Mouse (Mus musculus) CH12.LX (cell line): ENCODE data around the gene Map2k6. TPM values are rescaled to one million over a fixed set of nuclear protein-coding genes. Genes with fewer than 3 reads are reported as not detected.

Source experiments
- DNase-seq: peaks from one replicate; pipeline ENCODE4 v3.0.0-alpha.2; 2013; ENCODE audit errors: extremely low read depth
- H3K27ac ChIP-seq: 2 replicates; pipeline ENCODE4 v1.5.1; 2012; ENCODE audit warnings: low read depth, mild to moderate bottlenecking, control low read depth, moderate library complexity; ENCODE audit not compliant: insufficient read depth
- H3K27me3 ChIP-seq: replicated peaks from 2 replicates; pipeline ENCODE3; 2012; ENCODE audit warnings: inconsistent platforms
- H3K36me3 ChIP-seq, 2 experiments: replicated peaks in 1 of 2; 2 replicates each; pipeline versions ENCODE3 to v1.6.1; 2012; ENCODE audit warnings: inconsistent platforms in 1 of 2, low read length in 1 of 2, mild to moderate bottlenecking in 1 of 2, mixed read lengths in 1 of 2, moderate library complexity in 1 of 2; ENCODE audit not compliant: control insufficient read depth in 1 of 2, insufficient read depth in 1 of 2
- H3K4me1 ChIP-seq, 2 experiments: 2 replicates each; pipeline ENCODE4 v1.6.1; 2012; ENCODE audit warnings: inconsistent platforms in 1 of 2, moderate library complexity in 1 of 2; ENCODE audit not compliant: insufficient read depth in 2 of 2, control insufficient read depth in 1 of 2
- H3K4me2 ChIP-seq: 2 replicates; pipeline ENCODE4 v1.6.1; 2012; ENCODE audit warnings: low read depth, mild to moderate bottlenecking, control low read depth; ENCODE audit not compliant: poor library complexity, insufficient read depth, severe bottlenecking
- H3K4me3 ChIP-seq, 3 experiments: fragments of 150-350 bp in 1 of 3; sonication (generic) in 1 of 3; replicated peaks in 1 of 3; 2 replicates each; pipeline versions ENCODE3 to v1.5.1; 2011 to 2012; ENCODE audit warnings: low read depth in 2 of 3, low read length in 2 of 3, mild to moderate bottlenecking in 2 of 3, moderate library complexity in 2 of 3, control low read depth in 1 of 3, improper control_type of control experiment in 1 of 3, inconsistent platforms in 1 of 3, mixed read lengths in 1 of 3; ENCODE audit not compliant: poor library complexity in 1 of 3
- H3K79me2 ChIP-seq: replicated peaks from 2 replicates; pipeline ENCODE4 v1.6.1; 2012; ENCODE audit warnings: mild to moderate bottlenecking, moderate library complexity; ENCODE audit not compliant: control insufficient read depth, poor library complexity, insufficient read depth, severe bottlenecking; ENCODE audit errors: extremely low read depth
- H3K9ac ChIP-seq: 2 replicates; pipeline ENCODE4 v1.6.1; 2012; ENCODE audit warnings: low read depth, mild to moderate bottlenecking, control low read depth, moderate library complexity; ENCODE audit not compliant: insufficient read depth
- H3K9me3 ChIP-seq: replicated peaks from 2 replicates; pipeline ENCODE3; 2012; ENCODE audit warnings: low read length, inconsistent platforms, mixed read lengths
- CHD1 ChIP-seq: IDR thresholded peaks from 2 replicates; pipeline ENCODE4 v1.6.1; 2012; ENCODE audit warnings: low read depth, low read length, improper control_type of control experiment, inconsistent platforms
- CHD2 ChIP-seq: IDR thresholded peaks from 2 replicates; pipeline ENCODE4 v1.6.1; 2011; ENCODE audit warnings: low read length, improper control_type of control experiment
- CTCF ChIP-seq, 2 experiments: IDR thresholded peaks in 1 of 2; conservative IDR thresholded peaks in 1 of 2; 2 replicates each; pipeline ENCODE4 v1.5.1; 2011 to 2012; ENCODE audit warnings: low read depth in 2 of 2, low read length in 2 of 2, improper control_type of control experiment in 1 of 2, inconsistent platforms in 1 of 2, mild to moderate bottlenecking in 1 of 2, moderate library complexity in 1 of 2
- EP300 ChIP-seq: IDR thresholded peaks from 2 replicates; pipeline ENCODE4 v1.6.1; 2011; ENCODE audit warnings: low read length, improper control_type of control experiment
- GABPA ChIP-seq: IDR thresholded peaks from 2 replicates; pipeline ENCODE4 v1.6.1; 2012; ENCODE audit warnings: low read depth, low read length, improper control_type of control experiment, inconsistent platforms; ENCODE audit not compliant: insufficient replicate concordance
- HCFC1 ChIP-seq: IDR thresholded peaks from 2 replicates; pipeline ENCODE4 v1.6.1; 2012; ENCODE audit warnings: low read depth, mild to moderate bottlenecking, inconsistent platforms, low read length, improper control_type of control experiment
- IRF4 ChIP-seq: IDR thresholded peaks from 2 replicates; pipeline ENCODE4 v1.6.1; 2014; ENCODE audit warnings: low read depth, mild to moderate bottlenecking, inconsistent platforms, low read length, improper control_type of control experiment
- MEF2A ChIP-seq: IDR thresholded peaks from 2 replicates; pipeline ENCODE4 v1.6.1; 2014; ENCODE audit warnings: low read depth, mild to moderate bottlenecking, inconsistent platforms, low read length, improper control_type of control experiment, borderline replicate concordance
- NELFE ChIP-seq: IDR thresholded peaks from 2 replicates; pipeline ENCODE4 v1.6.1; 2011; ENCODE audit warnings: low read depth, low read length, improper control_type of control experiment
- NRF1 ChIP-seq: IDR thresholded peaks from 2 replicates; pipeline ENCODE4 v1.6.1; 2014; ENCODE audit warnings: low read depth, mild to moderate bottlenecking, inconsistent platforms, low read length, improper control_type of control experiment, moderate library complexity
- PAX5 ChIP-seq: IDR thresholded peaks from 2 replicates; pipeline ENCODE4 v1.6.1; 2012; ENCODE audit warnings: low read length, inconsistent platforms, mixed read lengths
- RCOR1 ChIP-seq: conservative IDR thresholded peaks from 2 replicates; pipeline ENCODE4 v1.6.1; 2012; ENCODE audit warnings: low read depth, mild to moderate bottlenecking, inconsistent platforms, low read length, improper control_type of control experiment
- SIN3A ChIP-seq: IDR thresholded peaks from 2 replicates; pipeline ENCODE4 v1.6.1; 2012; ENCODE audit warnings: low read length, improper control_type of control experiment, inconsistent platforms
- SMC3 ChIP-seq: IDR thresholded peaks from 2 replicates; pipeline ENCODE4 v1.6.1; 2011; ENCODE audit warnings: low read depth, low read length, improper control_type of control experiment
- USF1 ChIP-seq: IDR thresholded peaks from 2 replicates; pipeline ENCODE4 v1.6.1; 2014; ENCODE audit warnings: low read depth, mild to moderate bottlenecking, inconsistent platforms, low read length, improper control_type of control experiment
- dilution Hi-C: fragments of 300-500 bp; cut with MboI; formaldehyde crosslinking; loops from 2 replicates; pipeline ENCODE4 v1.14.3; 2020; ENCODE audit warnings: low sequenced_read_pairs; ENCODE audit not compliant: extremely low pct_unique_long_range_greater_than_20kb, extremely low pct_ligation_motif_present
- in situ Hi-C: fragments of 300-500 bp; cut with MboI; formaldehyde crosslinking; loops from 3 replicates; pipeline ENCODE4 v1.14.3; 2019; ENCODE audit warnings: low sequenced_read_pairs, low pct_ligation_motif_present, low pct_unique_long_range_greater_than_20kb, mixed read lengths
- polyA plus RNA-seq: library from polyadenylated mRNA; unstranded; fragments of >175 nt; gene quantifications from 2 replicates; pipeline ENCODE4 v1.2.1, GENCODE M21; 2012; ENCODE audit warnings: low read depth; ENCODE audit not compliant: insufficient read length
- total RNA-seq, 2 experiments: library from RNA; depleted of rRNA; stranded (reverse); fragments of 300-350 nt in 1 of 2; fragments of >200 nt in 1 of 2; gene quantifications; 2 replicates each; pipeline ENCODE4 v1.2.3; 2012 to 2014

The Map2k6 gene
- total and polyA plus RNA-seq, 3 experiments, result 16.8 to 21.9 (median 18.0) TPM

DNA sequence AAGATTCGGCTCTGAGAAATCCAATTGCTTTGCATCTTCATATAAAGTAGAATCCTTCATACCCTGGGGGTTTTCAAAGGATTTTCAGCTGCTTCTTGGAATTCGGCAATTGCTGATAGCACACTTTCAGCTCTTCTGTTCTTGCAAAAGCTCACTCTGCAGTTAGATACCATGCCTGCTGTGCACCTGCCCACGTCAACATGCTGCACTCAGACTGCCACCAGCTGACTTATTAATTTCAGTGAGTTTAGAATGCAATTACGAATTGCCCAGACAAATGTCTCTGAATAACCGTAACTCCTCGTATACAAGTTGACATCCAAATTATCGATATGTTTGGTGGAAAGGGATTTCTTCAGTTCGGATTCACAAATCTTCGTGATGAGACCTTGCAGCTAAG lies 24.9 kb upstream of the Map2k6 start:
- H3K27ac ChIP-seq, result no peak overlapping the region
- H3K4me3 ChIP-seq, result no peak overlapping the region
- H3K27me3 ChIP-seq, result no peaks in the 10 kb centered on the region
- no peak for TF ChIP-seq RCOR1
- no peak for TF ChIP-seq MEF2A
- TF ChIP-seq SIN3A, result no peak
- H3K4me2 ChIP-seq, result no peak overlapping the region
- in situ Hi-C loops (loop anchor here (25.0 kb wide), 1 partner anchor 688 kb away; the partner anchor contains the start of gene Kcnj2), dilution Hi-C loops (no loop called here)
- no peaks in the 10 kb centered on the region for H3K79me2 ChIP-seq
- H3K9ac ChIP-seq, result no peak overlapping the region
- DNase-seq, result no peak
- no peaks in the 10 kb centered on the region for H3K36me3 ChIP-seq
- H3K4me1 ChIP-seq, result peaks cover 4 to 39% of the 10 kb centered on the region in 2 experiments; a peak in 3 of 4 replicates
- peaks cover 3% of the 10 kb centered on the region for H3K9me3 ChIP-seq

DNA sequence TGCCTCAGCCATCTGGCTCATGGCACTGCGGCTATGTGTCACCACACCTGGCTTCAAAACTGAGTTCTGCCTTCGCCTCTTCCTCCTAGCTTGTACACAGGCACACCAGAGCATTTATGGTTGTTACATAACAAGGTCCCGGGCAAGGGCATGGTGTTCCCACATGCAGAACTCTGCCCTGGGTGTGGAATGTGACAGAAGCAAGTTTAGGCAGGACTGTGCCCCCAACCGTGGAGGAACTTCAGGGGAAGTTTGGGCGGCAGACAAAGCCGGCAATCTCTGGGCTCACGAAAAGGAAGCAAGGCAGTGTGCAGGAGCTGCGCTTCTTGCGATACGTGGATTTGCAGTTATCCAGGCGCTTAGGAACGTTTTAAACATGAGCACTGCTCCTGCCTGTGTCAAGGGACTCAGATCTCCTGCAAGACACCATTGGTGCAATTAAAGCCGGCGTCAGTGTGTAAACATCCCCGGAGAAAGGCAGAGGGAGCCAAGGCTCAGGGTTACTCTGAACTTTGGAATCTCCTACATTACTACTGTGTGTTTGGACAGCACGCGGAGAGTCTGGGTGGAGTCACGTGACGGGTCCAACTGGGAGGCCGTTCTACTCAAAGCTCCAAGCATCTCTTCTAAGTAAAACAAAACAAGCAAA lies 19.1 kb upstream of the Map2k6 start:
- H3K27me3 ChIP-seq, result no peaks in the 10 kb centered on the region
- in situ Hi-C loops, result no loop called here
- no peak overlapping the region for H3K4me2 ChIP-seq
- peaks cover 3% of the 10 kb centered on the region for H3K9me3 ChIP-seq
- H3K4me1 ChIP-seq, result peaks cover 8 to 35% of the 10 kb centered on the region in 2 experiments
- H3K27ac ChIP-seq, result no peak overlapping the region
- no peak overlapping the region for H3K4me3 ChIP-seq
- H3K9ac ChIP-seq, result no peak overlapping the region
- DNase-seq, result no peak
- TF ChIP-seq USF1 (peak; percentile 16; the same call in 1 of the 2 replicates), GABPA (no peak)
- H3K79me2 ChIP-seq, result no peaks in the 10 kb centered on the region
- no peaks in the 10 kb centered on the region for H3K36me3 ChIP-seq
- dilution Hi-C loops, result no loop called here

DNA sequence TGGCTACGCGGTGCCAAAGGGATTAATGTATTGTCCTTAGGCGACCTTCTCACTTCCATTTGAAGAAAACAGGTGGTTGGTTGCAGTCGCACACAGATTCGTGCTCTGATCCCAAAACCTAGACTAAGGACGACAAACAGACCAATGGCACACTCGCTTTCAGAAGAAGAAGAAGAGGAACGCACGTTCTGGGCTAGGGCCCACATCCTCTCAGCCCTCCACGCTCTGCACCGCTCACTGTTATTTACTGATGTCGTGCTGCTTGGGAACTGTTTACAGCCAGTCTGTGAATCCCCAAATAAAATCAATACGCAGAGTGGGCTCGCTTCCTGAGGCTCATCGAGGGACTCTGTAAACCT lies 18.6 kb upstream of the Map2k6 start:
- DNase-seq, result no peak
- H3K9ac ChIP-seq, result no peak overlapping the region
- TF ChIP-seq GABPA (no peak), NRF1 (no peak), CHD1 (no peak), CTCF (conservative IDR thresholded peaks at IDR 0.05 in 1 of 2, IDR thresholded peaks at IDR 0.05 in 1 of 2; ENCODE audit: low read depth in 2 of 2, low read length in 2 of 2) (no peak), NELFE (no peak), CHD2 (no peak), IRF4 (no peak), PAX5 (no peak), HCFC1 (no peak), SMC3 (no peak), EP300 (no peak)
- TF ChIP-seq, all 38 proteins: peak for 0
- Histone ChIP-seq H3K4me2 (no peak overlapping the region), H3K27me3 (no peaks in the 10 kb centered on the region), H3K9me3 (peaks cover 3% of the 10 kb centered on the region), H3K27ac (no peak overlapping the region), H3K79me2 (no peaks in the 10 kb centered on the region), H3K36me3 (no peaks in the 10 kb centered on the region), H3K4me3 (no peak overlapping the region), H3K4me1 (peaks cover 8 to 35% of the 10 kb centered on the region in 2 experiments)
- in situ Hi-C loops (no loop called here), dilution Hi-C loops (no loop called here)
